Comparison of ENCODE assay signal across 7 mouse cellular contexts in the genomic region with DNA sequence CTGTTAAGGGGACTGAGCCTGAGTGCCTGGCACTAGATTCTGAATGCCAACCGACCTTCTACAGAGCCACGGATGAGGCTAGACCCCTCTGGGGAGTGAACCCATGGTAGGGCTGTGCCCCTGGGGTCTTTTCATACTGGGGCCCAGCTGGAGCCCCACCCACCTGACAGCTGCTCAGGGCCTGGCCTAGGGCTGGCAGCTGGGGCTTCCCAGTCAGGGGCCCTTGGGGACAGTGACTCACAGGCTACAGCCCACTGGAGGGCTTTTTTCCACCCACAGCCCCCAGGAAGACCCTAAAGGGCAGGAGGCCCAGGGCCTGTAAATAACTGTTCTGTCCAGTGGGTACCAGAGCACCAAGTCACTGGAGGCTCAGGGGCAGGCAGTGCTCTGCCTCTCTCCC.
DNase-seq lines count a peak whose midpoint lies in the region.

No protein-coding gene starts in this region.

- H3K9me3 ChIP-seq in limb, embryonic 10.5 days (replicated peaks): no peaks in the 10 kb centered on the region

- no peaks in the 10 kb centered on the region for H3K36me3 ChIP-seq in limb, embryonic 10.5 days
- no peaks in the 10 kb centered on the region; the same call in 1 of the 2 replicates for H3K36me3 ChIP-seq in splenic B cell, adult 2 months (ENCODE audit: control insufficient read depth, insufficient read depth, low read length, poor library complexity, severe bottlenecking)

- H3K27ac ChIP-seq in limb, embryonic 10.5 days: peak overlapping the region; percentile 68

- no peak overlapping the region for H3K4me3 ChIP-seq in limb, embryonic 10.5 days

- peak; percentile 43 for DNase-seq in testis, postnatal 10 days (ENCODE audit: low spot score)
- no peak for DNase-seq in testis, postnatal 14 days (ENCODE audit: low spot score)
- DNase-seq in gastrocnemius, adult 8-10 months (ENCODE audit: low spot score in 2 of 2): peak; percentile 27 to 28
- DNase-seq in limb, embryonic 10.5 days (ENCODE audit: low spot score): no peak
- peak; percentile 80 for DNase-seq in splenic B cell, adult 2 months (ENCODE audit: low read depth, low spot score)
- no peak for DNase-seq in left cerebral cortex, adult 18-20 months (ENCODE audit: low spot score in 2 of 2)
- DNase-seq in kidney, adult 18-20 months: no peak

- no peaks in the 10 kb centered on the region for H3K27me3 ChIP-seq in limb, embryonic 10.5 days (ENCODE audit: low read depth, poor library complexity, severe bottlenecking)
- no peaks in the 10 kb centered on the region for H3K27me3 ChIP-seq in splenic B cell, adult 2 months (ENCODE audit: control insufficient read depth, insufficient read depth, low read length, poor library complexity, severe bottlenecking)

- peaks cover 16% of the 10 kb centered on the region for H3K4me1 ChIP-seq in limb, embryonic 10.5 days

- 78% methylated on average over 2 of the region's 2 CpGs for WGBS in limb, embryonic 10.5 days

Comparison
In these comparisons a context has a peak if more than half of its experiments do, and no peak if none do; other contexts are left out.
1. DNase-seq: peak in testis, postnatal 10 days (single experiment), gastrocnemius, adult 8-10 months (2 of 2) and splenic B cell, adult 2 months (single experiment); none in testis, postnatal 14 days (single experiment), limb, embryonic 10.5 days (single experiment), left cerebral cortex, adult 18-20 months (0 of 2) and kidney, adult 18-20 months (single experiment).